Mouse (Mus musculus): ENCODE measurements around the gene Mef2d. TPM values are rescaled to one million over a fixed set of nuclear protein-coding genes. Genes with fewer than 3 reads are reported as not detected.
A peak's percentile ranks its signal among the peaks of the same experiment; 100 is the strongest.

The Mef2d gene
- polyA plus RNA-seq, 1 experiment from 2014 or later, result 16.4 TPM

- peak overlapping the region; percentile 96 for H3K27ac ChIP-seq (ENCODE audit: low read depth, low read length)
- H3K27me3 ChIP-seq (replicated peaks; ENCODE audit: control insufficient read depth, insufficient read depth, low read length), result no peaks in the 10 kb centered on the region; the same call in none of the 2 replicates
- under 1% methylated on average over 60 of the region's 61 CpGs for WGBS
- peak overlapping the region; percentile 86 for H3K9ac ChIP-seq (ENCODE audit: low read depth, low read length)
- H3K4me2 ChIP-seq (ENCODE audit: low read length), result peak overlapping the region; percentile 90
- peaks cover 45% of the 10 kb centered on the region for H3K4me1 ChIP-seq (ENCODE audit: control insufficient read depth, insufficient read depth, low read depth, low read length)
- H3K4me3 ChIP-seq (ENCODE audit: low read length), result peak overlapping the region; percentile 50
- no peaks in the 10 kb centered on the region for H3K9me3 ChIP-seq (ENCODE audit: control insufficient read depth, low read length)
- 0 out of 2 replicates have a peak, but pooled peaks have one; percentile 12 for ATAC-seq
- H3K36me3 ChIP-seq (ENCODE audit: control insufficient read depth, insufficient read depth, low read length), result no peaks in the 10 kb centered on the region
Measured at GRCm38 (mm10) chr3:88200161-88200971, 58.2 kb downstream of the Mef2d start.

GRCm38 (mm10) chr3:88200972-88201330 lies 58.8 kb downstream of the Mef2d start:
- peak overlapping the region; percentile 86 for H3K9ac ChIP-seq (ENCODE audit: low read depth, low read length)
- H3K36me3 ChIP-seq (ENCODE audit: control insufficient read depth, insufficient read depth, low read length), result no peaks in the 10 kb centered on the region
- peak overlapping the region; percentile 90 for H3K4me2 ChIP-seq (ENCODE audit: low read length)
- no peak for ATAC-seq
- H3K4me1 ChIP-seq (ENCODE audit: control insufficient read depth, insufficient read depth, low read depth, low read length), result peaks cover 50% of the 10 kb centered on the region
- H3K27me3 ChIP-seq (replicated peaks; ENCODE audit: control insufficient read depth, insufficient read depth, low read length), result no peaks in the 10 kb centered on the region; the same call in none of the 2 replicates
- H3K4me3 ChIP-seq (ENCODE audit: low read length), result peak overlapping the region; percentile 50
- H3K9me3 ChIP-seq (ENCODE audit: control insufficient read depth, low read length), result no peaks in the 10 kb centered on the region
- WGBS, result 0% methylated on average over 36 of the region's 37 CpGs
- peak overlapping the region; percentile 96 for H3K27ac ChIP-seq (ENCODE audit: low read depth, low read length)

- Histone ChIP-seq H3K4me1 (ENCODE audit: control insufficient read depth, insufficient read depth, low read depth, low read length) (peaks cover 57% of the 10 kb centered on the region), H3K27me3 (replicated peaks; ENCODE audit: control insufficient read depth, insufficient read depth, low read length) (no peaks in the 10 kb centered on the region; the same call in none of the 2 replicates), H3K4me2 (ENCODE audit: low read length) (peak overlapping the region; percentile 90), H3K9me3 (ENCODE audit: control insufficient read depth, low read length) (no peaks in the 10 kb centered on the region), H3K9ac (ENCODE audit: low read depth, low read length) (peak overlapping the region; percentile 86), H3K27ac (ENCODE audit: low read depth, low read length) (peak overlapping the region; percentile 96), H3K36me3 (ENCODE audit: control insufficient read depth, insufficient read depth, low read length) (no peaks in the 10 kb centered on the region), H3K4me3 (ENCODE audit: low read length) (peak overlapping the region; percentile 50)
- no peak for ATAC-seq
- WGBS, result 28% methylated on average over 5 of the region's 5 CpGs
Measured at GRCm38 (mm10) chr3:88201640-88202039, 59.5 kb downstream of the Mef2d start.

DNA sequence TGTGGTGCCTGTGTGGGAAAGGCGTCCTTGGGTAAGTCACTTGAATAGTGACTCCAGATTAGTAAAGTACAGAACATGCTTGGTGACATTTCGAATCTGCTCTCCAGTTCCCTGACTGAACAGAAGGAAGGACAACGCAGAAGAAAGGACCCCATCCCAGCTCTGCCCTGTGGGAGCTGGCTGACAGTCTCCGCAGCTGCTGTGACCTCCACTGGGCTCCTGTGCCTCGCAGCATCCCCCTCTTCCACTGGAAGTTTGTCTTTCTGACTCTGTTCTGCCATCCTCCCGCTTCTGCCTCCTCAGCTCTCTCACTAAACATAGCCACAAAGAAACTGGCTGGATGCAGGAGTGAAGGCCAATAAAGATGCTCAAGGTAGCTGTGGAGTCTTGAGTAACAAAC lies 60.8 kb downstream of the Mef2d start:
- Histone ChIP-seq H3K27ac (ENCODE audit: low read depth, low read length) (peak overlapping the region; percentile 96), H3K4me2 (ENCODE audit: low read length) (peak overlapping the region; percentile 90), H3K9ac (ENCODE audit: low read depth, low read length) (peak overlapping the region; percentile 53; the same call in 1 of the 2 replicates), H3K36me3 (ENCODE audit: control insufficient read depth, insufficient read depth, low read length) (no peaks in the 10 kb centered on the region), H3K9me3 (ENCODE audit: control insufficient read depth, low read length) (no peaks in the 10 kb centered on the region), H3K4me1 (ENCODE audit: control insufficient read depth, insufficient read depth, low read depth, low read length) (peaks cover 57% of the 10 kb centered on the region), H3K4me3 (ENCODE audit: low read length) (no peak overlapping the region), H3K27me3 (replicated peaks; ENCODE audit: control insufficient read depth, insufficient read depth, low read length) (no peaks in the 10 kb centered on the region; the same call in none of the 2 replicates)
- 14% methylated on average over 6 of the region's 6 CpGs for WGBS
- no peak for ATAC-seq

DNA sequence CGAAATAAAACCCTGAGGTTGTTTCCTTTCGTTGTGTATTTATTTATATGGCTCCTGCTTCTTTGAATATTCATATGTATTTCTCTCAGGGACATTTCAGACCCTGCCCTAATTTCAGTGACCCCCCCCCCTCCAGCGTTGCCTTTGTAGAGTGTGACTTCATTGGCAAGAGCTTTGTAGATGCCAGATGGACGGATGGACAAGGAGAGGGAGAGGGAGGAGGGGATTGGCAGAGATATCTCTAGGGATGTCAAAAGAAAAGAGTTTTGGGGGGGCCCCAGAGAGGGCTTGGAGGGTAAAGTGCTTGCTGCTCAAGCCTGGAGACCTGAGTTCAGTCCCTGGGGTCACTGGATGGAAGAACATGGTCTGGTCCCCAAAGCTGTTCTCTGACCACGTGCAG lies 61.3 kb downstream of the Mef2d start:
- Histone ChIP-seq H3K4me2 (ENCODE audit: low read length) (peak overlapping the region; percentile 90), H3K9me3 (ENCODE audit: control insufficient read depth, low read length) (no peaks in the 10 kb centered on the region), H3K4me3 (ENCODE audit: low read length) (no peak overlapping the region), H3K36me3 (ENCODE audit: control insufficient read depth, insufficient read depth, low read length) (no peaks in the 10 kb centered on the region), H3K4me1 (ENCODE audit: control insufficient read depth, insufficient read depth, low read depth, low read length) (peaks cover 55% of the 10 kb centered on the region), H3K27ac (ENCODE audit: low read depth, low read length) (peak overlapping the region; percentile 96), H3K27me3 (replicated peaks; ENCODE audit: control insufficient read depth, insufficient read depth, low read length) (no peaks in the 10 kb centered on the region; the same call in none of the 2 replicates), H3K9ac (ENCODE audit: low read depth, low read length) (0 out of 2 replicates have a peak overlapping the region, but pooled peaks have one; percentile 22)
- no peak for ATAC-seq
- WGBS, result 6% methylated on average over 5 of the region's 5 CpGs

GRCm38 (mm10) chr3:88203999-88204700 lies 62.0 kb downstream of the Mef2d start:
- Histone ChIP-seq H3K4me3 (ENCODE audit: low read length) (no peak overlapping the region; the same call in 1 of the 2 replicates), H3K27ac (ENCODE audit: low read depth, low read length) (peak overlapping the region; percentile 96), H3K36me3 (ENCODE audit: control insufficient read depth, insufficient read depth, low read length) (no peaks in the 10 kb centered on the region), H3K4me2 (ENCODE audit: low read length) (peak overlapping the region; percentile 79), H3K27me3 (replicated peaks; ENCODE audit: control insufficient read depth, insufficient read depth, low read length) (no peaks in the 10 kb centered on the region; the same call in none of the 2 replicates), H3K4me1 (ENCODE audit: control insufficient read depth, insufficient read depth, low read depth, low read length) (peaks cover 53% of the 10 kb centered on the region), H3K9me3 (ENCODE audit: control insufficient read depth, low read length) (no peaks in the 10 kb centered on the region), H3K9ac (ENCODE audit: low read depth, low read length) (peak overlapping the region; percentile 47)
- 4% methylated on average over 7 of the region's 7 CpGs for WGBS
- no peak for ATAC-seq

- Histone ChIP-seq H3K9me3 (ENCODE audit: control insufficient read depth, low read length) (no peaks in the 10 kb centered on the region), H3K27me3 (replicated peaks; ENCODE audit: control insufficient read depth, insufficient read depth, low read length) (no peaks in the 10 kb centered on the region; the same call in none of the 2 replicates), H3K36me3 (ENCODE audit: control insufficient read depth, insufficient read depth, low read length) (no peaks in the 10 kb centered on the region), H3K4me3 (ENCODE audit: low read length) (no peak overlapping the region), H3K4me2 (ENCODE audit: low read length) (peak overlapping the region; percentile 79), H3K9ac (ENCODE audit: low read depth, low read length) (peak overlapping the region; percentile 47), H3K4me1 (ENCODE audit: control insufficient read depth, insufficient read depth, low read depth, low read length) (peaks cover 53% of the 10 kb centered on the region), H3K27ac (ENCODE audit: low read depth, low read length) (peak overlapping the region; percentile 96)
- 8% methylated on average over 1 of the region's 1 CpGs for WGBS
- no peak for ATAC-seq
Measured at GRCm38 (mm10) chr3:88204751-88205150, 62.6 kb downstream of the Mef2d start.

DNA sequence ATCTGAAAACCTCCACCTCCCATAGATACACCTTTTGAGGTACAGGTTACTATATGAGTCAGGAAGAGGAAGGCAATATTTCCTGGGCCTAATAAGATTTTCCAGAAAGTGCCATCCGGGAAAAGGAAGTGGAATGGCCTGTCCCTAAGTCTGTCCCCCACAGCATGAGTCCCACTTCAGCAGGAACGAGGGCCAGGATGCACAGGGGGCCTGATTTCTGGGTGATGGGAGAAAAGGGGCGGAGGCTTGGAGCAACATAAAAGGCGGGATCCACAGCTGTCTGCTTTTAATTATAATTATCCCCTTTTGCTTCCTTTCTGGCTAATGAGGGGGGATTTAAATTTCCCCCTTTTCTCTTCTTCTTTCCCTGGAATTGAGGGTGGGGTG lies 63.0 kb downstream of the Mef2d start:
- Histone ChIP-seq H3K4me3 (ENCODE audit: low read length) (no peak overlapping the region), H3K27me3 (replicated peaks; ENCODE audit: control insufficient read depth, insufficient read depth, low read length) (no peaks in the 10 kb centered on the region; the same call in none of the 2 replicates), H3K4me1 (ENCODE audit: control insufficient read depth, insufficient read depth, low read depth, low read length) (peaks cover 55% of the 10 kb centered on the region), H3K9ac (ENCODE audit: low read depth, low read length) (peak overlapping the region; percentile 25), H3K4me2 (ENCODE audit: low read length) (peak overlapping the region; percentile 79), H3K27ac (ENCODE audit: low read depth, low read length) (peak overlapping the region; percentile 96), H3K9me3 (ENCODE audit: control insufficient read depth, low read length) (no peaks in the 10 kb centered on the region), H3K36me3 (ENCODE audit: control insufficient read depth, insufficient read depth, low read length) (no peaks in the 10 kb centered on the region)
- ATAC-seq, result peak; percentile 9; the same call in 1 of the 2 replicates
- 6% methylated on average over 4 of the region's 4 CpGs for WGBS

Measured in hindbrain, embryonic 16.5 days (tissue).